Mouse (Mus musculus): ENCODE data around the gene Tmem265. TPM values are rescaled to one million over a fixed set of nuclear protein-coding genes. Genes with fewer than 3 reads are reported as not detected.

Gene Tmem265
- polyA plus RNA-seq, 1 experiment = 4.2 TPM

GRCm38 (mm10) chr7:127549116-127549835 is 11.9 kb upstream of the Tmem265 start:
- no peaks in the 10 kb centered on the region for H3K4me1 ChIP-seq (ENCODE audit: control insufficient read depth, insufficient read depth, low read length)
- no peak overlapping the region for H3K4me3 ChIP-seq (replicated peaks; ENCODE audit: extremely low read depth, low read depth, low read length)
- TF ChIP-seq CTCF (IDR thresholded peaks at IDR 0.05; ENCODE audit: insufficient read depth, low read length) = no peak
- no peak for TF ChIP-seq POLR2A (IDR thresholded peaks at IDR 0.05; ENCODE audit: borderline replicate concordance, extremely low read depth, low read depth, low read length)
- 82% methylated on average over 15 of the region's 15 CpGs for WGBS
- no peak for DNase-seq

- no peak for TF ChIP-seq CTCF (IDR thresholded peaks at IDR 0.05; ENCODE audit: insufficient read depth, low read length)
- no peak for TF ChIP-seq POLR2A (IDR thresholded peaks at IDR 0.05; ENCODE audit: borderline replicate concordance, extremely low read depth, low read depth, low read length)
- DNase-seq = no peak
- WGBS = 95% methylated on average over 8 of the region's 8 CpGs
- Histone ChIP-seq H3K4me1 (ENCODE audit: control insufficient read depth, insufficient read depth, low read length) (no peaks in the 10 kb centered on the region), H3K4me3 (replicated peaks; ENCODE audit: extremely low read depth, low read depth, low read length) (no peak overlapping the region)
Measured at GRCm38 (mm10) chr7:127551558-127551957, 9.6 kb upstream of the Tmem265 start.

GRCm38 (mm10) chr7:127560580-127560979 is 610 bp upstream of the Tmem265 start:
- TF ChIP-seq CTCF (IDR thresholded peaks at IDR 0.05; ENCODE audit: insufficient read depth, low read length) = no peak
- TF ChIP-seq POLR2A (IDR thresholded peaks at IDR 0.05; ENCODE audit: borderline replicate concordance, extremely low read depth, low read depth, low read length) = no peak
- 96% methylated on average over 11 of the region's 11 CpGs for WGBS
- Histone ChIP-seq H3K4me3 (replicated peaks; ENCODE audit: extremely low read depth, low read depth, low read length) (no peak overlapping the region), H3K4me1 (ENCODE audit: control insufficient read depth, insufficient read depth, low read length) (peaks cover 5% of the 10 kb centered on the region; the same call in 1 of the 2 replicates)
- DNase-seq = no peak

- 58% methylated on average over 6 of the region's 6 CpGs for WGBS
- TF ChIP-seq CTCF (IDR thresholded peaks at IDR 0.05; ENCODE audit: insufficient read depth, low read length) (no peak), POLR2A (IDR thresholded peaks at IDR 0.05; ENCODE audit: borderline replicate concordance, extremely low read depth, low read depth, low read length) (no peak)
- H3K4me3 ChIP-seq (replicated peaks; ENCODE audit: extremely low read depth, low read depth, low read length) = no peak overlapping the region
- peaks cover 5% of the 10 kb centered on the region; the same call in 1 of the 2 replicates for H3K4me1 ChIP-seq (ENCODE audit: control insufficient read depth, insufficient read depth, low read length)
- no peak for DNase-seq
Measured at GRCm38 (mm10) chr7:127564381-127565150, 3.4 kb downstream of the Tmem265 start.

GRCm38 (mm10) chr7:127572895-127573471 is 11.8 kb downstream of the Tmem265 start, which contains the start of gene Phkg2:
Gene Phkg2 (plus strand): TSS chr7:127573340.
- peak; percentile 81 for DNase-seq
- peak; percentile 78; the same call in 1 of the 2 replicates for TF ChIP-seq POLR2A (IDR thresholded peaks at IDR 0.05; ENCODE audit: borderline replicate concordance, extremely low read depth, low read depth, low read length)
- no peak for TF ChIP-seq CTCF (IDR thresholded peaks at IDR 0.05; ENCODE audit: insufficient read depth, low read length)
- 0% methylated on average over 17 of the region's 17 CpGs for WGBS
- Histone ChIP-seq H3K4me1 (ENCODE audit: control insufficient read depth, insufficient read depth, low read length) (peaks cover 8% of the 10 kb centered on the region; the same call in 1 of the 2 replicates), H3K4me3 (replicated peaks; ENCODE audit: extremely low read depth, low read depth, low read length) (peak within 1 kb of the TSS; percentile 90)

- WGBS = 2% methylated on average over 28 of the region's 28 CpGs
- Histone ChIP-seq H3K4me3 (replicated peaks; ENCODE audit: extremely low read depth, low read depth, low read length) (peak overlapping the region; percentile 90), H3K4me1 (ENCODE audit: control insufficient read depth, insufficient read depth, low read length) (peaks cover 8% of the 10 kb centered on the region; the same call in 1 of the 2 replicates)
- DNase-seq = peak; percentile 33
- TF ChIP-seq CTCF (IDR thresholded peaks at IDR 0.05; ENCODE audit: insufficient read depth, low read length) (no peak), POLR2A (IDR thresholded peaks at IDR 0.05; ENCODE audit: borderline replicate concordance, extremely low read depth, low read depth, low read length) (no peak)
Measured at GRCm38 (mm10) chr7:127573503-127574008, 12.4 kb downstream of the Tmem265 start.

- no peak for DNase-seq
- WGBS = 11% methylated on average over 7 of the region's 7 CpGs
Measured at GRCm38 (mm10) chr7:127574115-127574514, 12.9 kb downstream of the Tmem265 start.

GRCm38 (mm10) chr7:127583260-127583659 is 22.1 kb downstream of the Tmem265 start:
- 95% methylated on average over 6 of the region's 6 CpGs for WGBS

More at GRCm38 (mm10) chr7:127574115-127574514, 12.9 kb downstream of the Tmem265 start:
- TF ChIP-seq POLR2A (IDR thresholded peaks at IDR 0.05; ENCODE audit: borderline replicate concordance, extremely low read depth, low read depth, low read length) (no peak), CTCF (IDR thresholded peaks at IDR 0.05; ENCODE audit: insufficient read depth, low read length) (no peak)
- peaks cover 8% of the 10 kb centered on the region; the same call in 1 of the 2 replicates for H3K4me1 ChIP-seq (ENCODE audit: control insufficient read depth, insufficient read depth, low read length)
- H3K4me3 ChIP-seq (replicated peaks; ENCODE audit: extremely low read depth, low read depth, low read length) = peak overlapping the region; percentile 90

GRCm38 (mm10) chr7:127585031-127585430 is 23.8 kb downstream of the Tmem265 start:
- WGBS = 74% methylated on average over 7 of the region's 7 CpGs
- H3K4me3 ChIP-seq (replicated peaks; ENCODE audit: extremely low read depth, low read depth, low read length) = no peak overlapping the region
- DNase-seq = peak; percentile 29
- no peak for TF ChIP-seq CTCF (IDR thresholded peaks at IDR 0.05; ENCODE audit: insufficient read depth, low read length)
- peaks cover 5% of the 10 kb centered on the region for H3K4me1 ChIP-seq (ENCODE audit: control insufficient read depth, insufficient read depth, low read length)

More at GRCm38 (mm10) chr7:127583260-127583659, 22.1 kb downstream of the Tmem265 start:
- DNase-seq = no peak
- Histone ChIP-seq H3K4me3 (replicated peaks; ENCODE audit: extremely low read depth, low read depth, low read length) (no peak overlapping the region), H3K4me1 (ENCODE audit: control insufficient read depth, insufficient read depth, low read length) (no peaks in the 10 kb centered on the region; the same call in 1 of the 2 replicates)
- TF ChIP-seq POLR2A (IDR thresholded peaks at IDR 0.05; ENCODE audit: borderline replicate concordance, extremely low read depth, low read depth, low read length) (no peak), CTCF (IDR thresholded peaks at IDR 0.05; ENCODE audit: insufficient read depth, low read length) (no peak)

Data from lung, adult 2 months (tissue).